Mouse (Mus musculus): ENCODE results near the gene Bbs5.

DNA sequence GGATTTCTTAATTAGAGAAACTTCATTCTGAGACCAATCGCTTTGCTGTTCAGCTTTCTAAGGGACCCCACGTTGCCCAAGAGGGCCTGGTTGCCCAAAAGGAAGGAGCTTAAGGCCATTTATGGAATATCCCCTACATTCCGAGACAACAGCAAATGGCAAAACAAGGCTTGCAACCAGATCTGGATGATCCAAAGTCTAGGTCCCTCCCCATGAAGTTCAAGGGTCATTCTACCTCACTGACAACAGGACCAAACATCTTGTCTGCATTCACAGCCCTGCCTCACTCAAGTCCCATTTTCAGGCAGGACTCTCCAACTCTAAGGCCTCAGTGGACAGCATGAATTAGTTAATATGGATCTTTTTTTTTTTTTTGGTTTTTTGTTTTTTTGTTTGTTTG is 40.4 kb upstream of the Bbs5 start:
- no peak for TF ChIP-seq CTCF (IDR thresholded peaks at IDR 0.05; ENCODE audit: extremely low read depth, insufficient read depth, low read length)
- TF ChIP-seq POLR2A (IDR thresholded peaks at IDR 0.05; ENCODE audit: extremely low read depth, insufficient read depth, low read length) = no peak
